Mouse (Mus musculus) ovary, postnatal 10 days (tissue): ENCODE measurements around the gene Fads1.
A peak's percentile ranks its signal among the peaks of the same experiment; 100 is the strongest.

ENCODE experiments used
- DNase-seq: peaks from one replicate; pipeline ENCODE4 v3.0.0; 2022; ENCODE audit warnings: low spot score

The Fads1 gene

GRCm38 (mm10) chr19:10213796-10214471 is 31.2 kb downstream of the Fads1 start:
- no peak for DNase-seq

GRCm38 (mm10) chr19:10216101-10216500 is 33.4 kb downstream of the Fads1 start:
- no peak for DNase-seq

GRCm38 (mm10) chr19:10219108-10219507 is 36.4 kb downstream of the Fads1 start:
- DNase-seq = no peak

- DNase-seq = no peak
Observed at GRCm38 (mm10) chr19:10219593-10219992, 36.9 kb downstream of the Fads1 start.

- DNase-seq = no peak
Observed at GRCm38 (mm10) chr19:10221585-10221984, 38.9 kb downstream of the Fads1 start.

- no peak for DNase-seq
Observed at GRCm38 (mm10) chr19:10222656-10223055, 40.0 kb downstream of the Fads1 start.

- no peak for DNase-seq
Observed at GRCm38 (mm10) chr19:10223561-10223960, 40.9 kb downstream of the Fads1 start.

GRCm38 (mm10) chr19:10224637-10225453 is 42.2 kb downstream of the Fads1 start:
- no peak for DNase-seq

GRCm38 (mm10) chr19:10225767-10226166 is 43.1 kb downstream of the Fads1 start:
- DNase-seq = no peak

- DNase-seq = no peak
Observed at GRCm38 (mm10) chr19:10231016-10231415, 48.3 kb downstream of the Fads1 start.

- DNase-seq = no peak
Observed at GRCm38 (mm10) chr19:10231871-10232270, 49.2 kb downstream of the Fads1 start.

GRCm38 (mm10) chr19:10232327-10233017 is 49.8 kb downstream of the Fads1 start:
- no peak for DNase-seq

GRCm38 (mm10) chr19:10235784-10236565 is 53.3 kb downstream of the Fads1 start:
- DNase-seq = no peak

GRCm38 (mm10) chr19:10238477-10238876 is 55.8 kb downstream of the Fads1 start:
- DNase-seq = no peak

- no peak for DNase-seq
Observed at GRCm38 (mm10) chr19:10239419-10239818, 56.7 kb downstream of the Fads1 start.

GRCm38 (mm10) chr19:10239975-10240653 is 57.4 kb downstream of the Fads1 start:
- no peak for DNase-seq

- peak; percentile 70 for DNase-seq
Observed at GRCm38 (mm10) chr19:10240654-10241305, 58.1 kb downstream of the Fads1 start, which contains the start of gene Myrf. Gene Myrf, minus strand, starts transcription at chr19:10240748.

GRCm38 (mm10) chr19:10242916-10243315 is 60.2 kb downstream of the Fads1 start:
- no peak for DNase-seq

- DNase-seq = no peak
Observed at GRCm38 (mm10) chr19:10244183-10244582, 61.5 kb downstream of the Fads1 start.
